Mouse (Mus musculus): ENCODE measurements around the gene Bahcc1. TPM values are rescaled to one million over a fixed set of nuclear protein-coding genes. Genes with fewer than 3 reads are reported as not detected.

The Bahcc1 gene
- total and polyA plus RNA-seq, 2 experiments = 1.2 to 3.4 TPM

GRCm38 (mm10) chr11:120293714-120294113 is 61.0 kb downstream of the Bahcc1 start:
- no peak overlapping the region for H3K27ac ChIP-seq (replicated peaks; ENCODE audit: insufficient read depth, low read depth, low read length)
- no peaks in the 10 kb centered on the region for H3K79me2 ChIP-seq (ENCODE audit: control insufficient read depth, insufficient read depth, low read length)
- H3K9ac ChIP-seq (ENCODE audit: low read depth, low read length) = no peak overlapping the region
- no peaks in the 10 kb centered on the region for H3K4me1 ChIP-seq (ENCODE audit: control insufficient read depth, insufficient read depth, low read length)
- H3K36me3 ChIP-seq (ENCODE audit: control insufficient read depth, insufficient read depth, low read length) = peaks cover 2% of the 10 kb centered on the region; the same call in 1 of the 2 replicates
- 88% methylated on average over 1 of the region's 1 CpGs for WGBS
- H3K27me3 ChIP-seq (ENCODE audit: control insufficient read depth, insufficient read depth, low read length) = no peaks in the 10 kb centered on the region
- no peak overlapping the region for H3K4me3 ChIP-seq (ENCODE audit: insufficient read depth, low read depth, low read length)
- DNase-seq (ENCODE audit: extremely low read depth, low read depth, low spot score) = no peak
- TF ChIP-seq CTCF (IDR thresholded peaks at IDR 0.05; ENCODE audit: low read depth, low read length) (no peak), POLR2A (IDR thresholded peaks at IDR 0.05; ENCODE audit: extremely low read depth, insufficient read depth, low read length) (no peak)

GRCm38 (mm10) chr11:120296305-120297144 is 63.8 kb downstream of the Bahcc1 start:
- Histone ChIP-seq H3K4me3 (ENCODE audit: insufficient read depth, low read depth, low read length) (no peak overlapping the region), H3K27ac (replicated peaks; ENCODE audit: insufficient read depth, low read depth, low read length) (no peak overlapping the region), H3K4me1 (ENCODE audit: control insufficient read depth, insufficient read depth, low read length) (no peaks in the 10 kb centered on the region), H3K79me2 (ENCODE audit: control insufficient read depth, insufficient read depth, low read length) (no peaks in the 10 kb centered on the region), H3K9ac (ENCODE audit: low read depth, low read length) (no peak overlapping the region), H3K36me3 (ENCODE audit: control insufficient read depth, insufficient read depth, low read length) (no peaks in the 10 kb centered on the region), H3K27me3 (ENCODE audit: control insufficient read depth, insufficient read depth, low read length) (no peaks in the 10 kb centered on the region)
- TF ChIP-seq CTCF (IDR thresholded peaks at IDR 0.05; ENCODE audit: low read depth, low read length) (no peak), POLR2A (IDR thresholded peaks at IDR 0.05; ENCODE audit: extremely low read depth, insufficient read depth, low read length) (no peak)
- 77% methylated on average over 13 of the region's 13 CpGs for WGBS
- DNase-seq (ENCODE audit: extremely low read depth, low read depth, low spot score) = no peak

GRCm38 (mm10) chr11:120297767-120298166 is 65.0 kb downstream of the Bahcc1 start:
- Histone ChIP-seq H3K27ac (replicated peaks; ENCODE audit: insufficient read depth, low read depth, low read length) (no peak overlapping the region), H3K36me3 (ENCODE audit: control insufficient read depth, insufficient read depth, low read length) (no peaks in the 10 kb centered on the region), H3K4me1 (ENCODE audit: control insufficient read depth, insufficient read depth, low read length) (no peaks in the 10 kb centered on the region), H3K79me2 (ENCODE audit: control insufficient read depth, insufficient read depth, low read length) (no peaks in the 10 kb centered on the region), H3K9ac (ENCODE audit: low read depth, low read length) (no peak overlapping the region), H3K27me3 (ENCODE audit: control insufficient read depth, insufficient read depth, low read length) (no peaks in the 10 kb centered on the region), H3K4me3 (ENCODE audit: insufficient read depth, low read depth, low read length) (no peak overlapping the region)
- no peak for TF ChIP-seq CTCF (IDR thresholded peaks at IDR 0.05; ENCODE audit: low read depth, low read length)
- TF ChIP-seq POLR2A (IDR thresholded peaks at IDR 0.05; ENCODE audit: extremely low read depth, insufficient read depth, low read length) = no peak
- WGBS = 88% methylated on average over 7 of the region's 7 CpGs
- no peak for DNase-seq (ENCODE audit: extremely low read depth, low read depth, low spot score)

GRCm38 (mm10) chr11:120298441-120299141 is 65.8 kb downstream of the Bahcc1 start:
- Histone ChIP-seq H3K4me3 (ENCODE audit: insufficient read depth, low read depth, low read length) (no peak overlapping the region), H3K27ac (replicated peaks; ENCODE audit: insufficient read depth, low read depth, low read length) (no peak overlapping the region), H3K36me3 (ENCODE audit: control insufficient read depth, insufficient read depth, low read length) (no peaks in the 10 kb centered on the region), H3K4me1 (ENCODE audit: control insufficient read depth, insufficient read depth, low read length) (no peaks in the 10 kb centered on the region), H3K9ac (ENCODE audit: low read depth, low read length) (no peak overlapping the region), H3K27me3 (ENCODE audit: control insufficient read depth, insufficient read depth, low read length) (no peaks in the 10 kb centered on the region), H3K79me2 (ENCODE audit: control insufficient read depth, insufficient read depth, low read length) (no peaks in the 10 kb centered on the region)
- DNase-seq (ENCODE audit: extremely low read depth, low read depth, low spot score) = no peak
- TF ChIP-seq POLR2A (IDR thresholded peaks at IDR 0.05; ENCODE audit: extremely low read depth, insufficient read depth, low read length) (no peak), CTCF (IDR thresholded peaks at IDR 0.05; ENCODE audit: low read depth, low read length) (no peak)
- 90% methylated on average over 4 of the region's 4 CpGs for WGBS

- H3K9ac ChIP-seq (ENCODE audit: low read depth, low read length) = no peak overlapping the region
- DNase-seq (ENCODE audit: extremely low read depth, low read depth, low spot score) = no peak
- no peak overlapping the region for H3K27ac ChIP-seq (replicated peaks; ENCODE audit: insufficient read depth, low read depth, low read length)
- H3K4me3 ChIP-seq (ENCODE audit: insufficient read depth, low read depth, low read length) = no peak overlapping the region
- no peaks in the 10 kb centered on the region for H3K36me3 ChIP-seq (ENCODE audit: control insufficient read depth, insufficient read depth, low read length)
- H3K27me3 ChIP-seq (ENCODE audit: control insufficient read depth, insufficient read depth, low read length) = no peaks in the 10 kb centered on the region
- no peaks in the 10 kb centered on the region for H3K79me2 ChIP-seq (ENCODE audit: control insufficient read depth, insufficient read depth, low read length)
- H3K4me1 ChIP-seq (ENCODE audit: control insufficient read depth, insufficient read depth, low read length) = no peaks in the 10 kb centered on the region
- TF ChIP-seq POLR2A (IDR thresholded peaks at IDR 0.05; ENCODE audit: extremely low read depth, insufficient read depth, low read length) (no peak), CTCF (IDR thresholded peaks at IDR 0.05; ENCODE audit: low read depth, low read length) (no peak)
- WGBS = 61% methylated on average over 5 of the region's 5 CpGs
Measured at GRCm38 (mm10) chr11:120299484-120299883, 66.7 kb downstream of the Bahcc1 start.

Data from liver, adult 2 months (tissue).